Mouse (Mus musculus) spleen, adult 2 months (tissue): ENCODE results near the gene Fgf14. TPM values are rescaled to one million over a fixed set of nuclear protein-coding genes. Genes with fewer than 3 reads are reported as not detected.
"Not testable (repeated sequence)": the region's sequence is repeated elsewhere in the genome, so short reads cannot be mapped to it uniquely, and the experiment has no call there.

Experiments
- DNase-seq, 2 experiments: peaks; one replicate each; pipeline versions ENCODE4 v3.0.0 to v3.0.0-alpha.2; 2012 to 2021; ENCODE audit warnings: low spot score in 2 of 2, low read depth in 1 of 2
- H3K27ac ChIP-seq: fragments of 200-500 bp; 2 replicates; pipeline ENCODE4 v1.5.1; 2012; ENCODE audit warnings: low read length, inconsistent platforms; ENCODE audit not compliant: insufficient read depth
- H3K27me3 ChIP-seq: fragments of 200-500 bp; 2 replicates; pipeline ENCODE4 v1.6.1; 2012; ENCODE audit warnings: mild to moderate bottlenecking, moderate library complexity, low read length, inconsistent platforms; ENCODE audit not compliant: control insufficient read depth, insufficient read depth
- H3K36me3 ChIP-seq: fragments of 200-500 bp; 2 replicates; pipeline ENCODE4 v1.6.1; 2012; ENCODE audit warnings: mild to moderate bottlenecking, low read length, inconsistent platforms; ENCODE audit not compliant: control insufficient read depth, insufficient read depth
- H3K4me1 ChIP-seq: fragments of 200-500 bp; 2 replicates; pipeline ENCODE4 v1.6.1; 2011; ENCODE audit warnings: inconsistent platforms; ENCODE audit not compliant: control insufficient read depth, insufficient read depth, insufficient read length
- H3K4me3 ChIP-seq: fragments of 200-500 bp; 2 replicates; pipeline ENCODE4 v1.5.1; 2011; ENCODE audit warnings: mild to moderate bottlenecking, inconsistent platforms; ENCODE audit not compliant: insufficient read depth, insufficient read length; ENCODE audit errors: extremely low read depth
- CTCF ChIP-seq: fragments of 200-500 bp; IDR thresholded peaks from 2 replicates; pipeline ENCODE4 v1.5.1; 2011; ENCODE audit warnings: mild to moderate bottlenecking, inconsistent platforms; ENCODE audit not compliant: insufficient read depth, insufficient read length, insufficient replicate concordance; ENCODE audit errors: extremely low read depth
- POLR2A ChIP-seq: fragments of 200-500 bp; IDR thresholded peaks from 2 replicates; pipeline ENCODE4 v1.6.1; 2011; ENCODE audit warnings: low read depth, low read length, inconsistent platforms
- WGBS: fragments of 180-500 bp; shearing (Covaris S2); methylation state at CpG from one replicate; pipeline ENCODE4 v1.1.7; 2018; 5-methylcytosine and 5-hydroxymethylcytosine counted together
- polyA plus RNA-seq: library from polyadenylated mRNA; depleted of rRNA; stranded (reverse); fragments of >200 nt; gene quantifications from 2 replicates; pipeline ENCODE4 v1.2.3, GENCODE M21; 2012

Fgf14 gene
- polyA plus RNA-seq, 1 experiment = 0.02 TPM

- 92% methylated on average over 1 of the region's 1 CpGs for WGBS
- no peak for TF ChIP-seq CTCF
- TF ChIP-seq POLR2A = no peak
- no peak for DNase-seq
- Histone ChIP-seq H3K27me3 (no peaks in the 10 kb centered on the region), H3K36me3 (no peaks in the 10 kb centered on the region), H3K4me1 (no peaks in the 10 kb centered on the region), H3K4me3 (no peak overlapping the region), H3K27ac (no peak overlapping the region)
Observed at GRCm38 (mm10) chr14:124566445-124566844, 110.5 kb downstream of the Fgf14 start.

GRCm38 (mm10) chr14:124561544-124561943 is 115.4 kb downstream of the Fgf14 start:
- Histone ChIP-seq H3K27ac (no peak overlapping the region), H3K27me3 (no peaks in the 10 kb centered on the region), H3K4me1 (no peaks in the 10 kb centered on the region), H3K4me3 (no peak overlapping the region), H3K36me3 (no peaks in the 10 kb centered on the region)
- 75% methylated on average over 4 of the region's 4 CpGs for WGBS
- TF ChIP-seq POLR2A = no peak
- TF ChIP-seq CTCF = no peak
- no peak for DNase-seq

GRCm38 (mm10) chr14:124536106-124536505 is 140.8 kb downstream of the Fgf14 start:
- WGBS = 63% methylated on average over 3 of the region's 3 CpGs
- TF ChIP-seq POLR2A (no peak), CTCF (no peak)

GRCm38 (mm10) chr14:124535376-124535775 is 141.6 kb downstream of the Fgf14 start:
- WGBS = 65% methylated on average over 2 of the region's 2 CpGs

More at GRCm38 (mm10) chr14:124536106-124536505, 140.8 kb downstream of the Fgf14 start:
- Histone ChIP-seq H3K4me1 (no peaks in the 10 kb centered on the region), H3K4me3 (no peak overlapping the region), H3K27ac (no peak overlapping the region), H3K36me3 (no peaks in the 10 kb centered on the region), H3K27me3 (no peaks in the 10 kb centered on the region)
- DNase-seq = no peak

GRCm38 (mm10) chr14:124532051-124532450 is 144.9 kb downstream of the Fgf14 start:
- Histone ChIP-seq H3K36me3 (no peaks in the 10 kb centered on the region), H3K4me3 (no peak overlapping the region), H3K27ac (no peak overlapping the region), H3K27me3 (no peaks in the 10 kb centered on the region), H3K4me1 (no peaks in the 10 kb centered on the region)
- TF ChIP-seq CTCF = no peak
- no peak for TF ChIP-seq POLR2A
- 67% methylated on average over 1 of the region's 1 CpGs for WGBS
- DNase-seq = no peak

More at GRCm38 (mm10) chr14:124535376-124535775, 141.6 kb downstream of the Fgf14 start:
- not testable (repeated sequence) for H3K27ac ChIP-seq, H3K36me3 ChIP-seq, H3K4me3 ChIP-seq, H3K27me3 ChIP-seq, DNase-seq, H3K4me1 ChIP-seq

- DNase-seq = no peak
Observed at GRCm38 (mm10) chr14:124512009-124512408, 164.9 kb downstream of the Fgf14 start.

GRCm38 (mm10) chr14:124488971-124489370 is 188.0 kb downstream of the Fgf14 start:
- Histone ChIP-seq H3K4me1 (no peaks in the 10 kb centered on the region), H3K36me3 (no peaks in the 10 kb centered on the region), H3K4me3 (no peak overlapping the region), H3K27me3 (no peaks in the 10 kb centered on the region), H3K27ac (no peak overlapping the region)
- TF ChIP-seq POLR2A (no peak), CTCF (no peak)
- WGBS = 95% methylated on average over 1 of the region's 1 CpGs
- DNase-seq = no peak

More at GRCm38 (mm10) chr14:124512009-124512408, 164.9 kb downstream of the Fgf14 start:
- H3K27ac ChIP-seq = no peak overlapping the region
- no peaks in the 10 kb centered on the region for H3K27me3 ChIP-seq
- 90% methylated on average over 1 of the region's 1 CpGs for WGBS
- no peak for TF ChIP-seq CTCF
- no peak for TF ChIP-seq POLR2A
- H3K4me3 ChIP-seq = no peak overlapping the region
- no peaks in the 10 kb centered on the region for H3K4me1 ChIP-seq
- H3K36me3 ChIP-seq = no peaks in the 10 kb centered on the region

GRCm38 (mm10) chr14:124485261-124485660 is 191.7 kb downstream of the Fgf14 start:
- Histone ChIP-seq H3K27ac (no peak overlapping the region), H3K4me3 (no peak overlapping the region), H3K36me3 (no peaks in the 10 kb centered on the region), H3K4me1 (no peaks in the 10 kb centered on the region), H3K27me3 (no peaks in the 10 kb centered on the region)
- TF ChIP-seq POLR2A (no peak), CTCF (no peak)
- 53% methylated on average over 1 of the region's 1 CpGs for WGBS
- no peak for DNase-seq
